Mouse (Mus musculus) central nervous system, embryonic 14 days (tissue): Measurements from ENCODE around the gene C5ar1. TPM values are rescaled to one million over a fixed set of nuclear protein-coding genes. Genes with fewer than 3 reads are reported as not detected.

Source experiments
- polyA plus RNA-seq: library from polyadenylated mRNA; depleted of rRNA; stranded (reverse); fragments of >200 nt; gene quantifications from 2 replicates; pipeline ENCODE4 v1.2.3, GENCODE M21; 2012; rRNA removed

C5ar1 gene
- polyA plus RNA-seq, result 2.7 and 3.3 TPM in 2 replicates

GRCm38 (mm10) chr7:16259110-16259590 lies at the start of gene C5ar1:
Gene C5ar1, minus strand, starts transcription at chr7:16259540.

GRCm38 (mm10) chr7:16308093-16308492 lies 48.8 kb upstream of the C5ar1 start, which contains the start of gene Bbc3:
Gene Bbc3, plus strand, starts transcription at chr7:16308393.

DNA sequence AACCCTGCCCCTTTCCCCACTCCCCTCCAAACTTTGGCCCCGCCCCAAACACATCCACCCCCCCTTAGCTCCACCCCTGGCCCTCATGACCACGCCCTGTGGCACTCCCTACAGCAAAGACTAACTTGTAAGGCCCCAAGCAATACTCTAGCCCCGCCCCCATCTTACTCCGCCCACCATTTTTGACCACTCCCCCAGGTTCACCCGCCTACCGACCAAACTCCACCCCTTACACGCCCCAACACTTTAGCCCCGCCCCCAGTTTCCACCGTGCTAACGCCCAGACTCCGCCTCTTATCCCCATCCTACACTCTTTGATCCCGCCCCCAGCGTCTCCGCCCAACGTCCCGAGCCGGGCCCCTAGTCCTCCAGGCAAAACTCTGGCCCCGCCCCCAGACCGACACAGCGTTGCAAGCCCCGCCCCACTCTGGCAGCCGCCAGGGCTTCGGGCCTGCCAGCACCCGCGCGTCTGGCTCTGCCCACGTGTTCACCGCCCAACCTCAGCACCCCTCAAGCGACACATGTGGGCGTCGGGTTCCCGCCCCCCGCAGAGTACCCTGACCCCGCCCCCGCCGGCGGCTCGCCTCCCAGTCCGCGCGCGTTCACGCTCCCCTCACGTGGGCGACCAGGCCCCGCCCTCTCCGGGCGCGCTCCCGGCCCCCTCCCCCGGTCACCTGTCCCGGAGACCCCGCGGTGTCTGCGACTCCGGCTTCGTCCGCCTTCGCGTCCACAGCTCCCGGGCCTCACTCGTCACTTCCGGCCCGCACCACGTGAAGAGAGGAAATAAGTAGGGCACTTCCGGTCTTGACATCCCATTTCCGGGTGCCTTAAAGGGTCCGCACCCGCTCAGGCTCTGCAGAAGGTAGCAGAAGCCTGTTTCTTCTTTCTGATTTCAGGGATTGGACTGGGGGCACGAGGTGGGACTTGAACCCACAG lies 27.0 kb upstream of the C5ar1 start, which contains the start of gene Ccdc9:
Gene Ccdc9, minus strand, starts transcription at position 770 of the 936 bp plus-strand sequence.

DNA sequence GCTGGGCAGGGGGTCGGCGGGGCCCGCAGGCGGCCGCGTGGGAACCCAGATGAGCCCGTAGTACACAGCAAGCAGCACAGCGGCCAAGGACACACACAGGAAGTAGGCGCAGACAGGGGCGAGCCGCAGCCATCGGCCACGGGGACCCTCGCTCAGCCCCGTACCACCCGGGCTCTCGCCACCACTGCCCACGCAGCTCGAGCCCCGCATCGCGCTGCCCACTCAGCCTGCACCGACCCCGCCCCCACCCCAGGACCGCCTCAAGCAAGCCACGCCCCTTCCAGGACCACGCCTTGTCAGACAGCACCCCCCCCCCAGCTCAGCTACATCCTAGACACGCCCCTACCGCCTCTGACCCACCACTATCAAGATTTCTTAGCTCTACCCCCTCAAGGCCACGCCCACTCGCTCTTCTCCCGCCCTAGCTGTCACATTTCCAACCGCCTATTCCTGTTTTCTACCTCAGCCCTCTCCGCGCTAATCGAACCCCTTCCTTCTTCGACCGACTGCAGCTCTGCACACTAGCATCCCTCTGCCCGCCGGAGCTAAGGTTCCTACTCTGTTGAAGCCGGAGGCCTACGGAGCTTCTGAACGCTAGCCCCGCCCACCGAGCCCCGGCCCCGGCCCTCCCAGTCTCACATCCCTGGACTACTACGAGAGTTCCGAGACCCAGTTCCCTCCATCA lies 13.9 kb upstream of the C5ar1 start, which contains the start of gene Inafm1:
Gene Inafm1, minus strand, starts transcription at position 537 of the 685 bp plus-strand sequence.

DNA sequence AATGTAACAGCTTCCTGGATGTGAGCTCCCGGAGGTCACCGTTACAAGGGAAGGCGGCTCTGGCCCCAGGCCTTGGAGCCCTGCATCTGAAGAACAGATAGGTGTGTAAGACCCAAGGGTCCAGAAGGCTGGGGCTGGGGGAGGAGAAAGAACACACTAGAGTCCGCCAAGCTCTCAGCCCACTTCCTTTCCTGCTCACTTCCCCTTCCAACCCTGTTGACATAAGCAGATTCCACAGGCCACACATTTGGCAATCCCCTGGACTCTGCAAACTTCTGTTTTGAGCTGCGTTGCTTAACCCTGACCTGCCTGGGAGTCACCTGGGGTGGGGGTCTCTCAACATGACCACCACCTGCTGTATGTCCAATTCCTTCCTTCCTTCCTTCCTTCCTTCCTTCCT lies 15.3 kb downstream of the C5ar1 start, which contains the start of gene C5ar2:
Gene C5ar2, minus strand, starts transcription at position 88 of the 400 bp plus-strand sequence.

DNA sequence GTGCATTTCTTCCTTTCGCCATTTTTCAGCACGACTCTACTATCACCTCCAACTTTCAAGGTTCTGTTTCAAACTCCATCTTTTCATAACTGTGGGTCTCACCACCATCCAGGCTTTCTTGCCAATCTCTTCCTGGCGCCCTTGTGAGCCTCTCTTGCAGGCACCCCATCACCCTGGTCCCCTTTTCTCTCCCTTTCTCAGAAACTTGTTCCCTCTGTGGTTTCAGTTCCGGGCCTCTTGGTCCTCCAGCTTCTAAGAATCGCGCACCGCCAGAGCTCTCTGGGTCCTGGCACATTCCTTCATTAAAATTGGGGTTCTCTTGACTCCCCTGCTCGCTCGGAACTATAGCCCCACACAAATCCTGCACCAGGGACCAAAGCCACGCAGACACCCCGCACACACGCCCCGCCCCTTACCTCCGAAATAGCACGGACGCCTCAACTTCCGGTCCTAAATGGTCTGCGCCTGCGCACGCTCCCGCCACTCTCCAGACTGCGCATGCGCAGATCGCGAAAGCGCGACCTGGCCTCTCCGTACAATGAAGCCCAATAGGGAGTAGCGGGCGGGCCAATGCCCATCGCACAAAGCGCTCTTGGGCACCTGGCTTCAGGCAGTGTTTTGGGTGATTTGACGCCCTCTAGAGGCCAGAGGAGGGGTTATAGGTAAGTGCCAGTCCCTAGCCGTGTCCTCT lies 37.6 kb downstream of the C5ar1 start, which contains the start of gene Dhx34:
Gene Dhx34, minus strand, starts transcription at position 456 of the 691 bp plus-strand sequence.

Other genes with a start within 250 kb of the C5ar1 start
- 17.0 and 19.5 TPM in 2 replicates for gene Bicra, start 211.6 kb downstream of the C5ar1 start, polyA plus RNA-seq
- gene Zfp541, start 197.7 kb downstream of the C5ar1 start, polyA plus RNA-seq, result 0.11 and 0.13 TPM in 2 replicates
- 164 and 176 TPM in 2 replicates for gene Napa, start 161.1 kb downstream of the C5ar1 start, polyA plus RNA-seq
- 38.6 and 42.9 TPM in 2 replicates for gene Kptn, start 139.6 kb downstream of the C5ar1 start, polyA plus RNA-seq
- gene Slc8a2, start 129.7 kb downstream of the C5ar1 start, polyA plus RNA-seq, result 24.7 and 26.2 TPM in 2 replicates
- 189 and 199 TPM in 2 replicates for gene Meis3, start 84.5 kb downstream of the C5ar1 start, polyA plus RNA-seq
- 16.8 and 17.2 TPM in 2 replicates for gene Dhx34, start 37.5 kb downstream of the C5ar1 start, polyA plus RNA-seq
- gene C5ar2, start 15.4 kb downstream of the C5ar1 start, polyA plus RNA-seq, result 0.05 and 0.08 TPM in 2 replicates
- gene Inafm1, start 14.1 kb upstream of the C5ar1 start, polyA plus RNA-seq, result 42.2 and 54.9 TPM in 2 replicates
- gene Ccdc9, start 27.3 kb upstream of the C5ar1 start, polyA plus RNA-seq, result 65.9 and 81.5 TPM in 2 replicates
- 22.1 TPM in 2 replicates for gene Bbc3, start 48.9 kb upstream of the C5ar1 start, polyA plus RNA-seq
- 174 and 178 TPM in 2 replicates for gene Sae1, start 128.3 kb upstream of the C5ar1 start, polyA plus RNA-seq
- 59.9 and 65.2 TPM in 2 replicates for gene Zc3h4, start 141.4 kb upstream of the C5ar1 start, polyA plus RNA-seq
- gene Tmem160, start 193.2 kb upstream of the C5ar1 start, polyA plus RNA-seq, result 46.0 and 51.3 TPM in 2 replicates
- gene Npas1, start 218.2 kb upstream of the C5ar1 start, polyA plus RNA-seq, result 3.0 and 3.2 TPM in 2 replicates